Mouse (Mus musculus) spleen, postnatal 14 days (tissue): ENCODE data around the gene Shc1.

ENCODE experiments used
- DNase-seq, 2 experiments: peaks; one replicate each; pipeline ENCODE4 v3.0.0; 2021 to 2022; ENCODE audit warnings: low spot score in 2 of 2

The Shc1 gene

GRCm38 (mm10) chr3:89418170-89418860, at the start of gene Shc1, which contains the start of gene Cks1b:
Gene Shc1, plus strand, starts transcription at chr3:89418443.
Gene Cks1b, minus strand, starts transcription at chr3:89418383.
- DNase-seq = peak; percentile 83 to 86

GRCm38 (mm10) chr3:89373581-89374231, 44.5 kb upstream of the Shc1 start:
- DNase-seq = no peak

GRCm38 (mm10) chr3:89377831-89378230, 40.4 kb upstream of the Shc1 start:
- no peak for DNase-seq

GRCm38 (mm10) chr3:89378394-89379067, 39.7 kb upstream of the Shc1 start:
- peak in 1 of 2 experiments; percentile 63 for DNase-seq

GRCm38 (mm10) chr3:89379388-89380131, 38.7 kb upstream of the Shc1 start:
- peak in 1 of 2 experiments; percentile 6 for DNase-seq

- peak in 1 of 2 experiments; percentile 6 for DNase-seq
Measured at GRCm38 (mm10) chr3:89380291-89380690, 38.0 kb upstream of the Shc1 start.

GRCm38 (mm10) chr3:89380711-89381110, 37.5 kb upstream of the Shc1 start:
- DNase-seq = peak in 1 of 2 experiments; percentile 7

- DNase-seq = peak in 1 of 2 experiments; percentile 5
Measured at GRCm38 (mm10) chr3:89381233-89381632, 37.0 kb upstream of the Shc1 start.

GRCm38 (mm10) chr3:89382033-89382882, 36.0 kb upstream of the Shc1 start:
- DNase-seq = peak in 1 of 2 experiments; percentile 5

- DNase-seq = no peak
Measured at GRCm38 (mm10) chr3:89382950-89383349, 35.3 kb upstream of the Shc1 start.

GRCm38 (mm10) chr3:89383651-89384255, 34.5 kb upstream of the Shc1 start:
- DNase-seq = peak in 1 of 2 experiments; percentile 6

- peak in 1 of 2 experiments; percentile 7 for DNase-seq
Measured at GRCm38 (mm10) chr3:89384331-89385076, 33.7 kb upstream of the Shc1 start.

GRCm38 (mm10) chr3:89385451-89385850, 32.8 kb upstream of the Shc1 start:
- DNase-seq = no peak

- DNase-seq = no peak
Measured at GRCm38 (mm10) chr3:89386438-89387420, 31.5 kb upstream of the Shc1 start.

- DNase-seq = no peak
Measured at GRCm38 (mm10) chr3:89387632-89388031, 30.6 kb upstream of the Shc1 start.

- no peak for DNase-seq
Measured at GRCm38 (mm10) chr3:89388134-89388881, 29.9 kb upstream of the Shc1 start.

- no peak for DNase-seq
Measured at GRCm38 (mm10) chr3:89388901-89389740, 29.1 kb upstream of the Shc1 start.
